Mouse (Mus musculus) G1E (cell line): ENCODE measurements at regions not wholly inside any gene's neighbourhood (a gene's known extent, or its start where the extent isn't known, plus 50 kb on each side); places are given as distances from the start of the nearest gene placed in this dataset.

Source experiments
- ATAC-seq: 2 replicates; pipeline ENCODE4 v1.8.0; 2016; ENCODE audit warnings: mild to moderate bottlenecking; ENCODE audit not compliant: insufficient number of reproducible peaks, poor library complexity, low FRiP score, severe bottlenecking; ENCODE audit errors: extremely low read depth
- DNase-seq: peaks from one replicate; pipeline ENCODE4 v3.0.0; 2012; ENCODE audit warnings: low spot score
- H3K27me3 ChIP-seq: 2 replicates; pipeline ENCODE4 v1.6.1; 2012; ENCODE audit warnings: mild to moderate bottlenecking, low read length, inconsistent platforms; ENCODE audit not compliant: insufficient read depth
- H3K36me3 ChIP-seq: replicated peaks from 2 replicates; pipeline ENCODE3; 2012; ENCODE audit warnings: mild to moderate bottlenecking, inconsistent platforms
- H3K4me1 ChIP-seq: 2 replicates; pipeline ENCODE4 v1.6.1; 2012; ENCODE audit warnings: low read depth, low read length, inconsistent platforms, mixed read lengths; ENCODE audit not compliant: insufficient read depth
- H3K4me3 ChIP-seq: 2 replicates; pipeline ENCODE4 v1.5.1; 2012; ENCODE audit warnings: low read depth, mild to moderate bottlenecking, inconsistent platforms, low read length, moderate library complexity, mixed read lengths
- H3K9me3 ChIP-seq: replicated peaks from 2 replicates; pipeline ENCODE4 v1.6.1; 2012; ENCODE audit warnings: inconsistent platforms
- CTCF ChIP-seq: IDR thresholded peaks from 2 replicates; pipeline ENCODE4 v1.5.1; 2012; ENCODE audit warnings: low read depth, low read length, inconsistent platforms, mixed read lengths
- GATA1 ChIP-seq: IDR thresholded peaks from 2 replicates; pipeline ENCODE4 v1.6.1; 2012; ENCODE audit warnings: borderline replicate concordance, low read length, inconsistent platforms, mixed read lengths
- GATA2 ChIP-seq: IDR thresholded peaks from 2 replicates; pipeline ENCODE4 v1.6.1; 2012; ENCODE audit warnings: low read depth, low read length, inconsistent platforms, borderline replicate concordance
- POLR2AphosphoS5 ChIP-seq: IDR thresholded peaks from 2 replicates; pipeline ENCODE4 v1.6.1; 2012; ENCODE audit warnings: low read depth, low read length, inconsistent platforms; ENCODE audit not compliant: insufficient replicate concordance
- TAL1 ChIP-seq: conservative IDR thresholded peaks from 2 replicates; pipeline ENCODE4 v1.6.1; 2012; ENCODE audit warnings: low read depth, low read length, inconsistent platforms, mixed read lengths

GRCm38 (mm10) chr11:48418066-48418756, 381.9 kb upstream of the Rack1 start:
- no peaks in the 10 kb centered on the region for H3K27me3 ChIP-seq
- H3K36me3 ChIP-seq, result no peaks in the 10 kb centered on the region
- no peaks in the 10 kb centered on the region for H3K9me3 ChIP-seq
- no peaks in the 10 kb centered on the region for H3K4me1 ChIP-seq
- no peak overlapping the region for H3K4me3 ChIP-seq
- TF ChIP-seq TAL1 (no peak), GATA1 (no peak), GATA2 (no peak), POLR2AphosphoS5 (no peak), CTCF (no peak)
- DNase-seq, result no peak
- no peak for ATAC-seq

- Histone ChIP-seq H3K27me3 (no peaks in the 10 kb centered on the region), H3K4me1 (no peaks in the 10 kb centered on the region), H3K4me3 (no peak overlapping the region), H3K9me3 (no peaks in the 10 kb centered on the region), H3K36me3 (no peaks in the 10 kb centered on the region)
- DNase-seq, result no peak
- no peak for ATAC-seq
- no peak for TF ChIP-seq GATA1
- no peak for TF ChIP-seq GATA2
- TF ChIP-seq CTCF, result no peak
- TF ChIP-seq POLR2AphosphoS5, result no peak
- no peak for TF ChIP-seq TAL1
Observed at GRCm38 (mm10) chr11:48417615-48418014, 382.5 kb upstream of the Rack1 start.

- H3K36me3 ChIP-seq, result no peaks in the 10 kb centered on the region
- ATAC-seq (no peak), DNase-seq (no peak)
- no peak overlapping the region for H3K4me3 ChIP-seq
- no peaks in the 10 kb centered on the region for H3K9me3 ChIP-seq
- no peaks in the 10 kb centered on the region for H3K27me3 ChIP-seq
- no peaks in the 10 kb centered on the region for H3K4me1 ChIP-seq
- TF ChIP-seq POLR2AphosphoS5 (no peak), GATA1 (no peak), TAL1 (no peak), CTCF (no peak), GATA2 (no peak)
Observed at GRCm38 (mm10) chr11:48398032-48398431, 402.1 kb upstream of the Rack1 start.

GRCm38 (mm10) chr11:48381489-48381888, 392.7 kb upstream of the Sgcd start:
- H3K4me1 ChIP-seq, result no peaks in the 10 kb centered on the region
- no peaks in the 10 kb centered on the region for H3K9me3 ChIP-seq
- ATAC-seq (no peak), DNase-seq (no peak)
- no peaks in the 10 kb centered on the region for H3K36me3 ChIP-seq
- no peak overlapping the region for H3K4me3 ChIP-seq
- TF ChIP-seq GATA1 (no peak), POLR2AphosphoS5 (no peak), CTCF (no peak), GATA2 (no peak), TAL1 (no peak)
- no peaks in the 10 kb centered on the region for H3K27me3 ChIP-seq

- Histone ChIP-seq H3K9me3 (no peaks in the 10 kb centered on the region), H3K36me3 (no peaks in the 10 kb centered on the region), H3K27me3 (no peaks in the 10 kb centered on the region), H3K4me3 (no peak overlapping the region), H3K4me1 (no peaks in the 10 kb centered on the region)
- ATAC-seq (no peak), DNase-seq (no peak)
- no peak for TF ChIP-seq GATA2
- no peak for TF ChIP-seq CTCF
- TF ChIP-seq TAL1, result no peak
- TF ChIP-seq GATA1, result no peak
- TF ChIP-seq POLR2AphosphoS5, result no peak
Observed at GRCm38 (mm10) chr11:48378044-48378443, 389.3 kb upstream of the Sgcd start.

GRCm38 (mm10) chr11:48377269-48377668, 388.5 kb upstream of the Sgcd start:
- Histone ChIP-seq H3K4me3 (no peak overlapping the region), H3K36me3 (no peaks in the 10 kb centered on the region), H3K9me3 (no peaks in the 10 kb centered on the region), H3K27me3 (no peaks in the 10 kb centered on the region), H3K4me1 (no peaks in the 10 kb centered on the region)
- DNase-seq (no peak), ATAC-seq (no peak)
- TF ChIP-seq GATA1, result no peak
- no peak for TF ChIP-seq GATA2
- TF ChIP-seq CTCF, result no peak
- TF ChIP-seq POLR2AphosphoS5, result no peak
- TF ChIP-seq TAL1, result no peak
